Mouse (Mus musculus) liver, adult 2 months (tissue): ENCODE results near the gene Spata48. TPM values are rescaled to one million over a fixed set of nuclear protein-coding genes. Genes with fewer than 3 reads are reported as not detected.

Experiments
- DNase-seq: peaks from one replicate; pipeline ENCODE4 v3.0.0-alpha.2; 2011; ENCODE audit warnings: low read depth, low spot score; ENCODE audit errors: extremely low read depth
- H3K27ac ChIP-seq: fragments of 200-500 bp; replicated peaks from 2 replicates; pipeline ENCODE4 v1.5.1; 2012; ENCODE audit warnings: low read depth, mild to moderate bottlenecking, control low read depth, inconsistent platforms, low read length; ENCODE audit not compliant: insufficient read depth
- H3K27me3 ChIP-seq: fragments of 200-500 bp; 2 replicates; pipeline ENCODE4 v1.6.1; 2012; ENCODE audit warnings: mild to moderate bottlenecking, moderate library complexity, low read length, inconsistent platforms; ENCODE audit not compliant: control insufficient read depth, insufficient read depth
- H3K36me3 ChIP-seq: fragments of 200-500 bp; 2 replicates; pipeline ENCODE4 v1.6.1; 2012; ENCODE audit warnings: low read length, inconsistent platforms; ENCODE audit not compliant: control insufficient read depth, insufficient read depth
- H3K4me1 ChIP-seq: fragments of 200-500 bp; 2 replicates; pipeline ENCODE4 v1.6.1; 2011; ENCODE audit warnings: low read length; ENCODE audit not compliant: control insufficient read depth, insufficient read depth
- H3K4me3 ChIP-seq: fragments of 200-500 bp; 2 replicates; pipeline ENCODE4 v1.5.1; 2011; ENCODE audit warnings: low read depth, mild to moderate bottlenecking, control low read depth, low read length, moderate library complexity; ENCODE audit not compliant: insufficient read depth
- H3K79me2 ChIP-seq: fragments of 200-500 bp; 2 replicates; pipeline ENCODE4 v1.6.1; 2012; ENCODE audit warnings: inconsistent platforms, mild to moderate bottlenecking, low read length, moderate library complexity; ENCODE audit not compliant: control insufficient read depth, insufficient read depth
- H3K9ac ChIP-seq: fragments of 200-500 bp; 2 replicates; pipeline ENCODE4 v1.6.1; 2012; ENCODE audit warnings: low read depth, mild to moderate bottlenecking, control low read depth, inconsistent platforms, low read length
- CTCF ChIP-seq: fragments of 200-500 bp; IDR thresholded peaks from 2 replicates; pipeline ENCODE4 v1.5.1; 2011; ENCODE audit warnings: low read depth, low read length, control low read depth
- POLR2A ChIP-seq: fragments of 200-500 bp; IDR thresholded peaks from 2 replicates; pipeline ENCODE4 v1.6.1; 2011; ENCODE audit warnings: low read length, control low read depth; ENCODE audit not compliant: insufficient read depth; ENCODE audit errors: extremely low read depth
- WGBS: fragments of 180-500 bp; shearing (Covaris S2); methylation state at CpG from one replicate; pipeline ENCODE4 v1.1.7; 2018; 5-methylcytosine and 5-hydroxymethylcytosine counted together
- polyA plus RNA-seq: library from polyadenylated mRNA; depleted of rRNA; stranded (reverse); fragments of >200 nt; gene quantifications from 2 replicates; pipeline ENCODE4 v1.2.3, GENCODE M21; 2012
- total RNA-seq: library from RNA; depleted of rRNA; stranded (reverse); fragments of >200 nt; gene quantifications from 2 replicates; pipeline ENCODE4 v1.2.3, GENCODE M21; 2014

Gene Spata48
- total and polyA plus RNA-seq, 2 experiments = not detected

DNA sequence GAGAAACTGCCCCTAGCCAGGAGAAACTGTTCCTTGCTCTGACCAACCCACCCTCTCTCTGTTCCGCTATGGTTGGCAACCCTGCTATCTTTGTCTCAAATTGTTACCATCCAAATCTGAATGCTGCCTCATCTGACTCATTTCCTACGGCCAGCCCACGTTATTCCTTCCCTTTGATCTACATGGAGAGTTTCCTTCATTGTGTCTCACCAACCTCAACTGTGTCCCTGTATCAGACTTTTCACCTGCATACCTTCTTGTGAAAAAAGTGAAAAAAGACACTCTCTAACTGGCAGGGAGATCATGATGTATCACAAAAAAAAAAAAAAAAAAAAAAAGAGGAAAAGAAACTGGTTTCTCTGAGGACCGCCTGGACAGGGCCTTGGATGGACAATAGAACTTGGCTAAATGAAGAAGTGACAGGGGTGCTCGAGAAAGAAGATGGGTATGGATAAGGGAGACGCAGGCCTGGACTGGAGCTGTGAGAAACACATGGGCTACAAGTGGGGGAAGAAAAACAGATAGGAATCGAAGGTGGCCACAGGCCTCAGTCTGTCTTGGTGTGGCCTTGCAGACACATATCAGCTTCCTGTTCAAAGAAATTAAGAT is 85.1 kb downstream of the Spata48 start:
- Histone ChIP-seq H3K9ac (no peak overlapping the region), H3K27ac (no peak overlapping the region), H3K4me1 (no peaks in the 10 kb centered on the region), H3K79me2 (no peaks in the 10 kb centered on the region), H3K36me3 (no peaks in the 10 kb centered on the region), H3K4me3 (no peak overlapping the region), H3K27me3 (no peaks in the 10 kb centered on the region)
- TF ChIP-seq CTCF = no peak
- TF ChIP-seq POLR2A = no peak
- no peak for DNase-seq
- WGBS = 81% methylated on average over 7 of the region's 7 CpGs

DNA sequence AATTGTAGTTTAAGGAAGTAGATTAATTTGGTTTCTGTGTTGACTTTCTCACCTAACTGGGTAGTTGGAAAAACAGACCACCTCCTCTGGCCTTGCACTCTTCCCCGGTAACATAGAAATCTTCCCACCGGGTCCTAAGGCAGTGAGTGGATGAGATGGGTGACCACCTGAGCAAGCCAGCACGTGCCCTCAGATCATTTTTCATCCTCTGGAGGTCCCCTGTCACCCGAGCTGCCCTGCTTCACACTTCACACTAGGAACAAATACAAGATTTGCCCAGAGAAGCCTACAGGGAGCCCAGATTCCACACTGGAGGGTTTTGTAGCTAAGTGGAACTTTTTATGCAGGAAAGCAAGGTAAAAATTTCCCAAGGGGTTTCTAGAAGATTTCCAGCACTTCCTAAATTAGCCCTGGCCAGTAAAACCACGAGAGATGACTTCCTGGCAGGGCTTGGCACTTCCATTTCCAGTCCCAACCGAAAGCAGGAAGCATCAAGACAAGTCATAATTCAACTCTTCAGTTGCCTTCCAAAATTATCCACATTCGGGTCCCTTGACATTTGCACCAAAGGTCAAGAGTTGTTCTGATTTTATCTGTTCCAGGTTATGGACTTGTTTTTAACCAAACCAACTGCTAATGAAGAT is 85.8 kb downstream of the Spata48 start:
- no peaks in the 10 kb centered on the region for H3K79me2 ChIP-seq
- no peak overlapping the region for H3K4me3 ChIP-seq
- H3K9ac ChIP-seq = no peak overlapping the region
- 74% methylated on average over 7 of the region's 7 CpGs for WGBS
- H3K36me3 ChIP-seq = no peaks in the 10 kb centered on the region
- H3K27me3 ChIP-seq = no peaks in the 10 kb centered on the region
- no peak for DNase-seq
- no peaks in the 10 kb centered on the region for H3K4me1 ChIP-seq
- H3K27ac ChIP-seq = no peak overlapping the region
- TF ChIP-seq CTCF (no peak), POLR2A (no peak)

DNA sequence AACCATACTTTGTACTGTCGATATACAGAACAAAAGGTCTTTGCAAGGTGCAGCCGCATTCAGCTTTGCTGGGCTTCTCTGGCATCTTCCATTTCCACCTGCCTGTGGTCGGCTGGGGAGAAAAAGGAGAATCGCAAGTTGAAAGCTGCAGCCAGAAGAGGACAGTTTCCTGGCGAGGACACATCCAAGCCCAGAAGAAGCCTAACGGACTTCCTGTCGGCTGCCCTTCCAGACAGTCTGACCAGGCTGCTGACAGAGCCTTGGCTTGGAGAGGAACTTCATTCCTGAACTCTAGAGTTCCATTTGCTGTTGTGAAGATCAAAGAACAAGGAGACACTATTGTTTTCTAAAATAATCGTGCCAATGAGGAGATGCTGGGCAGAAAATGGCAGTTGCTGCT is 93.7 kb downstream of the Spata48 start:
- Histone ChIP-seq H3K4me3 (no peak overlapping the region), H3K79me2 (no peaks in the 10 kb centered on the region), H3K27me3 (no peaks in the 10 kb centered on the region), H3K4me1 (no peaks in the 10 kb centered on the region), H3K9ac (no peak overlapping the region), H3K36me3 (no peaks in the 10 kb centered on the region), H3K27ac (no peak overlapping the region)
- 59% methylated on average over 8 of the region's 8 CpGs for WGBS
- no peak for DNase-seq
- TF ChIP-seq POLR2A (no peak), CTCF (no peak)

DNA sequence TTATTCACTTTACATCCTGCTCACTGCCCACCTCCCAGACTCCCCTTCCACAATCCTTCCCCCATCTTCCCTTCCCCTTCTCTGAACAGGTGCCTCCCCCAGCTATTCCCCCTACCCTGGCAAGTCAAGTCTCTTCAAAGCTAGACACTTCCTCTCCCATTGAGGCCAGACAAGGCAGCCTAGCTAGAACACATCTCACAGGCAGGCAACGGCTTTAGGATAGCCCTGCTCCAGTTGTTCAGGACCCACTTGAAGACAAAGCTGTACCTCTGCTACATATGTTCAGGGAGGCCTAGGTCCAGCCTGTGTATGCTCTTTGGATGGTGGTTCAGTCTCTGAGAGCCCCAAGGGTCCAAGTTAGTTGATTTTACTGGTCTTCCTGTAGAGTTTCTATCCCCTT is 94.3 kb downstream of the Spata48 start:
- no peak for DNase-seq
- Histone ChIP-seq H3K4me3 (no peak overlapping the region), H3K27me3 (no peaks in the 10 kb centered on the region), H3K27ac (no peak overlapping the region), H3K4me1 (no peaks in the 10 kb centered on the region), H3K9ac (no peak overlapping the region), H3K79me2 (no peaks in the 10 kb centered on the region), H3K36me3 (no peaks in the 10 kb centered on the region)
- 80% methylated on average over 1 of the region's 1 CpGs for WGBS
- no peak for TF ChIP-seq POLR2A
- no peak for TF ChIP-seq CTCF

DNA sequence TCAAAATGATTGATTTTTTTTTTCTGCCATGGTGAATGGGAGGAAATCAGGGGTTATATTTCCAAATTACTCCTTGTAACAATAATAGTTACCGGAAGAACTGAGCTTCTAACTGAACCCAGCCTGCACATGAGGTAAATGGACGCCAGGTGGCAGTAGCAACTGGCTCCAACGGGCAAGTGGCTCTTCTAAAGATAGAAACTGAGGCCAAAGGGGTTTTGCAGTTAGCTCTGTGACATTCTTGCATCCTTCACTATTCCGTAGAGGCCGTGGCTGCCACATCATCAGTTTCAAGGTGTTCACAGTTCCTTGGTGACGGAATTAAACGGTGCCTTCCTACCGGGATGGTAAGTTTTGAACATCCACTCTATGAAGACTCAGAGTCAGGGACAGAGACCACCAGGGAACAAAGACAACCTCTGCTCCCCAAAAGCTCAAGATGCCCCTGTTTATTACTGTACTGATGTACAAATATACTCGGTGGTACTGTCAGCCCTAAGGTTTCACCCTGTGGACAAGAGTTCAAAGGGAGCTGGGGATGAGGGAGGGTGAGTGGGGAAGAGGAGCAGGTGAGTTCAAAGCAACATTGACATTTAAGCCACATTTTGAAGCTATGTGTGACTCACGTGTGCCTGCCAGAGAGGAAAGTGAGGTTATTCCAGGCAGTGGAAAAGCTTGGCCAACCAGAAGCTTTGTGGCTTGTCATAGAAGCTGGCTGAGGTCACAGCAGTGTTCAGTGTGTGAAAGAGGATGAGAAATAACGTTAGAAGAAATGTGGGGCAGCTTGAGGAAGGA is 95.5 kb downstream of the Spata48 start:
- Histone ChIP-seq H3K4me1 (no peaks in the 10 kb centered on the region), H3K4me3 (no peak overlapping the region), H3K9ac (no peak overlapping the region), H3K79me2 (no peaks in the 10 kb centered on the region), H3K27me3 (no peaks in the 10 kb centered on the region), H3K36me3 (no peaks in the 10 kb centered on the region), H3K27ac (no peak overlapping the region)
- TF ChIP-seq POLR2A = no peak
- TF ChIP-seq CTCF = peak; percentile 81
- WGBS = 32% methylated on average over 11 of the region's 11 CpGs
- DNase-seq = peak; percentile 30

DNA sequence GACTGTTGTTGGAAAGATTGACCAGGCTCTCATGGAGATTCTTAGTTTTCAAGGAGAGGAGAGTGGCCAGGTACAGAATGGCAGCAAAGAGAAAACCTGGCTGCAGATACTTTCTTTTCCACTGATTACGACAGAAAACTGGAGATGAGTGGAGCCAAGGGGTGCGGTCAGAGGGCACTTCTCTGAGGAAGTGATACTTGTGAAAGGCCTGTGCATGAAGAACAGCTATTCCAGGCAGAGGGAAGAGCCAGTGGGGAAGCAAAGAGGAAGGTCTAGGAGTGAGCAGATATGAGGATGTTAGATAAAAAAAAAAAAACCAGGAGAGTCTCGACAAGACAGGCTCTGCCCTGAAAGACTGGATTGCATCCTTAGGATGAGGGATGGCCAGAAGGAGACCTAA is 96.8 kb downstream of the Spata48 start:
- Histone ChIP-seq H3K4me1 (no peaks in the 10 kb centered on the region), H3K79me2 (no peaks in the 10 kb centered on the region), H3K4me3 (no peak overlapping the region), H3K36me3 (no peaks in the 10 kb centered on the region), H3K9ac (no peak overlapping the region), H3K27ac (no peak overlapping the region), H3K27me3 (no peaks in the 10 kb centered on the region)
- TF ChIP-seq CTCF (no peak), POLR2A (no peak)
- 69% methylated on average over 3 of the region's 3 CpGs for WGBS
- DNase-seq = no peak
